Mouse (Mus musculus) bone marrow macrophage, adult 2 months (primary cell): ENCODE measurements around the gene Ndc1. TPM values are rescaled to one million over a fixed set of nuclear protein-coding genes. Genes with fewer than 3 reads are reported as not detected.
A peak's percentile ranks its signal among the peaks of the same experiment; 100 is the strongest.

Experiments used
- H3K27ac ChIP-seq: 2 replicates; pipeline ENCODE4 v1.5.1; 2012; ENCODE audit warnings: low read depth, low read length; ENCODE audit not compliant: insufficient read depth
- H3K4me1 ChIP-seq: 2 replicates; pipeline ENCODE4 v1.6.1; 2012; ENCODE audit warnings: low read length; ENCODE audit not compliant: control insufficient read depth, insufficient read depth
- H3K4me3 ChIP-seq: 2 replicates; pipeline ENCODE4 v1.5.1; 2012; ENCODE audit warnings: mild to moderate bottlenecking, low read length, moderate library complexity; ENCODE audit not compliant: insufficient read depth
- CTCF ChIP-seq: IDR thresholded peaks from 2 replicates; pipeline ENCODE4 v1.5.1; 2012; ENCODE audit warnings: low read depth, mild to moderate bottlenecking, low read length, moderate library complexity
- POLR2A ChIP-seq: IDR thresholded peaks from 2 replicates; pipeline ENCODE4 v1.6.1; 2012; ENCODE audit warnings: mild to moderate bottlenecking, low read depth, low read length, borderline replicate concordance
- polyA plus RNA-seq: library from polyadenylated mRNA; stranded (reverse); fragments of >200 nt; gene quantifications from 2 replicates; pipeline ENCODE4 v1.2.4, GENCODE M21; 2012; ENCODE audit not compliant: missing spikeins, insufficient read depth, insufficient read length

Ndc1 gene
- 14.1 and 19.2 TPM in 2 replicates for polyA plus RNA-seq

DNA sequence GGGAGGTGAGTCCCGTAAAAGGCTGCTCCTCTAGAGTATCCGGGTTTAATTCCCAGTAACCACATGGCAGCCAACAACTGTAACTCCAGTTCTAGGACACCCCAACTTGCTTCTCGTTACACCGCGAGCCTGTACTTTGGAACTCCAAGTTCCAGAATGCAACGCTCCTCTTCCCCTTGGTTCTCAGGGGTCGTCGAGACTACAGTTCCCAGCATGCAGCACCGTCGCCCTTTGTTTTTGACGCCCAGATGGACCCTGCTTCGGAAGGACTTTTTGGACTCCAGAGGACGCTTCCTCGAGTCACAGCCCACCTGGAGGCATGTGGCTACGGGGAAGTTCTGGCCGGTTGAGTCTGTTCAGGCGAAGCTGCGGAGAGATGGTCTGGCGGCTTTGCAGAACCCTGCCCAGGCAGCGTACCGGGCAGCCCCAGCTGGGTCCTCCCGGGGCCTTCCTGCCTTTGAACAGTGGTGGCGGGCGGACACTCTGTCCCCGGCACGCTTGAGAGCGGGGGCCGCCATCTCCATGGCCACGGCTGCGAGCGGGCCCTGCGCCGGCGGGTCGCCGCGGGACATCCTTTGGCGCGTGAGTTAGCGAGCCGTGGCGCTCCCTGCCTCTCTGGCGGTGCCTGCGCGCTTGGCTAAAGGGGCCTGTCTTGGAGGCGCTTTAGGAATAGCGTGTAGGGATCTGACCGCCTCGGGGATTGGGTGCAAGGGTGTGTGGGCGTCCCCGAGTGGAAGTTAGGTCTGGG lies at the start of gene Ndc1:
Gene Ndc1 (plus strand): TSS at position 218 of the 748 bp plus-strand sequence.
- Histone ChIP-seq H3K27ac (peak within 1 kb of the TSS; percentile 91), H3K4me3 (peak within 1 kb of the TSS; percentile 94), H3K4me1 (peaks cover 11% of the 10 kb centered on the region)
- no peak; the same call in 1 of the 2 replicates for TF ChIP-seq POLR2A
- no peak for TF ChIP-seq CTCF

DNA sequence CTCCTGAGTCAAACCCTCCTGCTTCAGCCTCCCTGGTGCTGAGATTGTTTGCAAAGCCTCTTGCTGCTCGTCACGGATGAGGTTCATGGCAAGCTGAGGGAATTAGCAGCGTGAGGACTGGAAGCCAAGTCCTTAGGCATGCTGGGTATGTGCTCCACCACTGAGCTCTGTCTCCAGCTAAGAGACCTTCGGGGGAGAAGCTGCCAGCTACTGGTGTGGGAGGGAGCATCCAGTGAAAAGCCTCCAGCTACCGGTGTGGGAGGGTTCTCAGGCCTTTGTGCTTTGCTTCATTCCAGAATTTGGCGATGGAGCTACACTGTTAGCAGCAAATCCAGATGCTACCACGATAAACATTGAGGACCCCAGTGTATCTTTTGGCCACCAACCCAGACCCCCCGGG lies 48.9 kb upstream of the Ndc1 start:
- no peak for TF ChIP-seq POLR2A
- no peak for TF ChIP-seq CTCF
- H3K4me1 ChIP-seq, result peaks cover 4% of the 10 kb centered on the region; the same call in 1 of the 2 replicates
- H3K4me3 ChIP-seq, result no peak overlapping the region
- no peak overlapping the region for H3K27ac ChIP-seq

DNA sequence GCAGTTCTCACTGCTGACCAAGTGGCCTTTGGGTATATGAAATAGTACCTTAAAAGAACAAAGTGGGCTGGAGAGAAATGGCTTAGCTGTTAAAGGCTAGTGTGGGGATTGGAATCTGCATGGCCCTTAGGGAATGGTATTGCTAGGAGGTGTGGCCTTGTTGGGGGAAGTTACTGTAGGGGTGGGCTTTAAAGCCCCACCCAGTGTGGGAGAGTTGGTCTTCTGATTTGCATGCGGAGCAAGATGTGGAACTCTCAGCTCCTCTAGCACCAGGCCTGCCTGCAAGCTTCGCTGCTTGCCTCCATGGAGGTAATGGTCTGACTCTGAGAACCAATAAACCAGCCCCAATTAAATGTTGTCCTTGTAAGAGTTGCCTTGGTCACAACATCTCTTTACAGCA lies 46.5 kb upstream of the Ndc1 start:
- H3K4me3 ChIP-seq, result no peak overlapping the region
- no peaks in the 10 kb centered on the region for H3K4me1 ChIP-seq
- no peak for TF ChIP-seq CTCF
- TF ChIP-seq POLR2A, result no peak
- H3K27ac ChIP-seq, result no peak overlapping the region

DNA sequence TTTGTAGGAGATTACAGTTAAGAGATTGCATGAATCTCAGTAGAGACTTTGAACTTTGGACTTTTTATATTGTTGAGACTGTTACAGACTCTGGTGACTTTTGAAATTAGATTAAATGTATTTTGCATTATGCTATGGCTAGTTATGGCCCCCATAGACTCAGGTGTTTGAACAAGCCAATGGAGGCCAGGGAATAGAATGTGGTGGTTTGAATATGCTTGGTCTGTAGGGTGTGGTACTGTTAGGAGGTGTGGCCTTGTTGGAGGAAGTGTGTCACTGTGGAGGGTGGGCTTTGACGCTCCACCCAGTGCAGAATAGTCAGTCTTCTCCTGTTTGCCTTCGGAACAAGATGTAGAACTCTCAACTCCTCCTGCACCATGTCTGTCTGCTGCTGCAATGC lies 44.5 kb upstream of the Ndc1 start:
- TF ChIP-seq CTCF, result no peak
- no peak for TF ChIP-seq POLR2A
- H3K27ac ChIP-seq, result no peak overlapping the region
- H3K4me3 ChIP-seq, result no peak overlapping the region
- H3K4me1 ChIP-seq, result no peaks in the 10 kb centered on the region

DNA sequence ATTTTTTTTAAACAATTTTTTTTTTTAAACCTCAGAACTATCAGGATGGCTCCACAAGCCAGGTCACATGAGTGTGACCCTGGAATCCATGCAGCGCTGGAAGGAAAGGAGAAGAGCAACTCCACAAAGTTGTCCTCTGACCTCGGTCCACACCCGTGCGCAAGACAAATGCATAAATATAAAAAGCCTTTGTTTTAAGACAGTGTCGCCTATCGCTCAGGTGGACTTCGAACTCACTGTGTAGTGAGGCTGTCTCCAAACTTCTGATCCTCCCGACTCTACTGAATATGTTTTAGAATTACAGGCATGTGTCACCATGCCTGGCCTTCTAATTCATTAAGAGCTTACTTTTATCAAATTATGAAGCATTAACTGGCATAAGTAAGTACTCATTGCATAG lies 39.1 kb upstream of the Ndc1 start:
- Histone ChIP-seq H3K4me1 (no peaks in the 10 kb centered on the region), H3K4me3 (no peak overlapping the region), H3K27ac (no peak overlapping the region)
- TF ChIP-seq POLR2A, result no peak
- no peak for TF ChIP-seq CTCF

DNA sequence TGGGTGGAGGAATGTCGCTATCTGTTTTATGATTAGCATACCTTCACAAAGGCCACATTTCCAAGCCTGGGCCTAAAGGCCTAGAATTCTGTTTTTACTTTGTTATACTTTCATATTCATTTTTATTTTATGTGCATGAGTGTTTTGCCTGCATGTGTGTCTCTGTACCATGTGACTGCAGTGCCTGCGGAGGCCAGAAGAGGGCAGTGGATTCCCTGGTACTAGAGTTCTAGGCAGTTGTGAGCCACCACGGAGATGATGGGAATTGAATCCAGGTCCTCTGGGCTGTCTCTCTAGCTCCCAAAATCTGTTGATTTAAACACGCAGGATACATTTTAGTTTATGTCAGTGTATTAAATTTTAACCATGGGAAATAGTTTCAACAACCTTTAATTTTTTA lies 34.1 kb upstream of the Ndc1 start:
- TF ChIP-seq CTCF (no peak), POLR2A (no peak)
- no peak overlapping the region for H3K27ac ChIP-seq
- no peak overlapping the region for H3K4me3 ChIP-seq
- H3K4me1 ChIP-seq, result no peaks in the 10 kb centered on the region

DNA sequence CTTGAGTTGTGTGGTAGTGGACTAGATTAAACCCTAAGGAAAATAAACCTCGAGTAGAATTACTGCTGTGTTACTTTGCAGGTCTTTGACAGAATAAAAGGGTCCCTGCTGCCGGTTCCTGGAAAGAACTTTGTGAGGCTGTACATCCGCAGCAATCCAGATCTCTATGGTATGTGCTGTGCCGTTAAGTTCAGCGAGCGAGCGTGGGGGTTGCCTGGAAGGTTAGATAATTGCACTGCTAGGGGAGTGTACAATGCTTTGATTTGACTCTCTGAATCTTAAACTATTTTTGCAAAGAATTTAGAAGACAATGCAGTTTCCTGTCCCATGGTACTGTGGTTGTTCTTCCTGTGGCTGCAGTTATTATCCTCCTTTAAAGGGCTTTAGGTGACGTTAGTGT lies 31.2 kb upstream of the Ndc1 start:
- no peak overlapping the region for H3K4me3 ChIP-seq
- no peak for TF ChIP-seq CTCF
- no peak for TF ChIP-seq POLR2A
- H3K27ac ChIP-seq, result no peak overlapping the region
- H3K4me1 ChIP-seq, result no peaks in the 10 kb centered on the region

DNA sequence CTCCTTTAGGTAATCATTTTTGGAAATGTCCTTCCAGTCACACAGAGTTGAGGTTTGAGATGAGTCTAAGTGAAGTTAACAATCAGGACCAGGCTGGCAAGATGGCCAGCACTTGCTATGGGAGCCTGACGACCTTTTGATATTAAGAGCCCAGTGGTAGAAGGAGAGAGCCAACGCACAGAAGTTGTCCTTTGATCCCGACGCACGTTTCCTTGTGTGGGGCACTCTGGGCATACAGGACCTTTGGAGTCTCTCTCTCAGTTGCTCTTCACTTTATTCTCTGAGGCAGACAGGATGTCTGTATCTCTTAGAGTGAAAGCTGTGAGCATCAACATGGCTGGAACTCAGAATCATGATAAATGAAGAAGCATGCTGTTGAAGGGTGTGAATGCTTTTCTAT lies 30.1 kb upstream of the Ndc1 start:
- H3K4me3 ChIP-seq, result no peak overlapping the region
- no peak for TF ChIP-seq CTCF
- TF ChIP-seq POLR2A, result no peak
- no peaks in the 10 kb centered on the region for H3K4me1 ChIP-seq
- H3K27ac ChIP-seq, result no peak overlapping the region

DNA sequence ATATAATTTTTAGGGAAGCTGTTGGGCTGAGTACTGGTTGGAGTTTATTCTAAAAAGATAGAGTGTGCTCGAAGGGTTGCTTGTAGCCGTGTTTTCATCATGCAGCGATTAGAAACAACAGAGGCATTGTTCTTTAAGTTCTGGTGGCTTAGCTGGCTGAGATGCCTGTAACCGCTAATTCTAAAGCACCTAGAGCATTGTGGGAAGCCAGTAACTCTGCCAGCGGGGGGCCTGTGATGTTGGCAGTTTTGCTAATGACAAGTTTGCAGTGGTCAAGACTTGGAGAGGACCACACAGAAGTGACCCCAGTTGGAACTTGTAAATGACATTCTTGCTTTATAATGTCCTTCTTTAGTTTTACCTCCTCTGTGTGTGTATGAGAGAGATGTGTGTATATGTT lies 26.2 kb upstream of the Ndc1 start:
- TF ChIP-seq POLR2A (no peak), CTCF (no peak)
- Histone ChIP-seq H3K27ac (no peak overlapping the region), H3K4me1 (peaks cover 4% of the 10 kb centered on the region; the same call in 1 of the 2 replicates), H3K4me3 (no peak overlapping the region)

DNA sequence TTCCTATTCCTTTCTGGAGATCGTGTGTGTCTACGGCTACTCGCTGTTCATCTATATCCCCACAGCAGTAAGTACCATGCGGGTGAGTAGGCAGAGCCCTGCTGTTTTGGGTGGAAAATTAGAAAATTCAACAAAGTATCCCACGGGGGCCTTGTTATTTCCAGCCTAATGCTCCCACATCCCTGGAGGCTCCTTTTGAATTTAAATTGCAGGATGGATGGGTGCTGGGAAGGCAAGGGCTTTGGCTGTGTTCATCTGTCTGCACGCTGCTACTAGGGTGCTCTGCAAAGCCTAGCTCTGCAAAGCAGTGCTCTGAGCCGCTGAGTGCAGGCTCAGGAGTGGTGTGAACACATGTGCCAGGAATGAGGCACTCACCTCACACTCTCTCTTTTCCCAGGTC lies 23.0 kb upstream of the Ndc1 start:
- no peak overlapping the region for H3K27ac ChIP-seq
- TF ChIP-seq CTCF, result no peak
- TF ChIP-seq POLR2A, result no peak
- H3K4me3 ChIP-seq, result no peak overlapping the region
- H3K4me1 ChIP-seq, result peaks cover 4% of the 10 kb centered on the region; the same call in 1 of the 2 replicates

DNA sequence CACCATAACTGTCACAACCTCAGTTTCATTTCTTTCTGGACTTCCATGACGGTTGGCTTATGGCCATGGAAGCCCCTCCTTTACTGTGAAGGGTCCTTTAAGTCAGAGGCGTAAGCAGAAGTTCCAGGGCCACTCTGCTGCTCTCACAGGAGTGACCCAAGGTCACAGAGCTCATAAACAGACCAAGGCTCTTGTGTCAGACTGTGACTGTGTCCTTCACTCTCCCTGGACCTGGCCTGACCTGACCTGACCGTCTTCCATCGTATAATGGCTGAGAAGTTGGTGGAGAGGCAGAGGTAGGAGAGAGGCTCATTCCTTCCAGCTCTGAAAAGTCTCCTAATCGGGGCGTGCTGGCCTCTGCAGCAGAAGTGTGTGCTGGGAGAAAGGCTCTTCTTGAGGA lies 20.4 kb upstream of the Ndc1 start:
- peaks cover 4% of the 10 kb centered on the region; the same call in 1 of the 2 replicates for H3K4me1 ChIP-seq
- no peak overlapping the region for H3K27ac ChIP-seq
- H3K4me3 ChIP-seq, result no peak overlapping the region
- TF ChIP-seq POLR2A (no peak), CTCF (no peak)
